Mouse (Mus musculus): ENCODE measurements around the gene Oas2.
"Not testable (repeated sequence)": the region's sequence is repeated elsewhere in the genome, so short reads cannot be mapped to it uniquely, and the experiment has no call there.

The Oas2 gene

GRCm38 (mm10) chr5:120749688-120750087, at the start of gene Oas2:
Oas2 (minus strand) TSS chr5:120749853.
- DNase-seq (ENCODE audit: low spot score in 2 of 2) = no peak

GRCm38 (mm10) chr5:120798943-120799342, 49.3 kb upstream of the Oas2 start:
- not testable (repeated sequence) for DNase-seq (ENCODE audit: low spot score in 2 of 2)

- DNase-seq (ENCODE audit: low spot score in 2 of 2) = not testable (repeated sequence)
Observed at GRCm38 (mm10) chr5:120798147-120798546, 48.5 kb upstream of the Oas2 start.

GRCm38 (mm10) chr5:120795480-120796034, 45.9 kb upstream of the Oas2 start, which contains the start of gene Oas1e:
Oas1e (minus strand) TSS chr5:120795530.
- DNase-seq (ENCODE audit: low spot score in 2 of 2) = not testable (repeated sequence)

GRCm38 (mm10) chr5:120793043-120793442, 43.4 kb upstream of the Oas2 start:
- DNase-seq (ENCODE audit: low spot score in 2 of 2) = peak in 1 of 2 experiments; percentile 61

- no peak for DNase-seq (ENCODE audit: low spot score in 2 of 2)
Observed at GRCm38 (mm10) chr5:120787042-120787441, 37.4 kb upstream of the Oas2 start.

GRCm38 (mm10) chr5:120782446-120782845, 32.8 kb upstream of the Oas2 start:
- no peak for DNase-seq (ENCODE audit: low spot score in 2 of 2)

GRCm38 (mm10) chr5:120781646-120782045, 32.0 kb upstream of the Oas2 start:
- no peak for DNase-seq (ENCODE audit: low spot score in 2 of 2)

GRCm38 (mm10) chr5:120779922-120780321, 30.3 kb upstream of the Oas2 start:
- no peak for DNase-seq (ENCODE audit: low spot score in 2 of 2)

GRCm38 (mm10) chr5:120778941-120779340, 29.3 kb upstream of the Oas2 start:
- no peak for DNase-seq (ENCODE audit: low spot score in 2 of 2)

- no peak for DNase-seq (ENCODE audit: low spot score in 2 of 2)
Observed at GRCm38 (mm10) chr5:120777478-120777877, 27.8 kb upstream of the Oas2 start, which contains the start of gene Oas3. Oas3 (minus strand) TSS chr5:120777661.

GRCm38 (mm10) chr5:120776801-120777200, 27.1 kb upstream of the Oas2 start:
- no peak for DNase-seq (ENCODE audit: low spot score in 2 of 2)

- no peak for DNase-seq (ENCODE audit: low spot score in 2 of 2)
Observed at GRCm38 (mm10) chr5:120775287-120775985, 25.8 kb upstream of the Oas2 start.

- no peak for DNase-seq (ENCODE audit: low spot score in 2 of 2)
Observed at GRCm38 (mm10) chr5:120769396-120769795, 19.7 kb upstream of the Oas2 start.

- DNase-seq (ENCODE audit: low spot score in 2 of 2) = no peak
Observed at GRCm38 (mm10) chr5:120765010-120765409, 15.4 kb upstream of the Oas2 start.

GRCm38 (mm10) chr5:120761901-120762300, 12.2 kb upstream of the Oas2 start:
- peak in 1 of 2 experiments; percentile 30 for DNase-seq (ENCODE audit: low spot score in 2 of 2)

- no peak for DNase-seq (ENCODE audit: low spot score in 2 of 2)
Observed at GRCm38 (mm10) chr5:120754215-120754614, 4.6 kb upstream of the Oas2 start.

GRCm38 (mm10) chr5:120752786-120753185, 3.1 kb upstream of the Oas2 start:
- DNase-seq (ENCODE audit: low spot score in 2 of 2) = no peak

GRCm38 (mm10) chr5:120751206-120751605, 1.6 kb upstream of the Oas2 start:
- no peak for DNase-seq (ENCODE audit: low spot score in 2 of 2)

- peak in 1 of 2 experiments; percentile 72 for DNase-seq (ENCODE audit: low spot score in 2 of 2)
Observed at GRCm38 (mm10) chr5:120746451-120746850, 3.2 kb downstream of the Oas2 start.

GRCm38 (mm10) chr5:120742125-120742524, 7.5 kb downstream of the Oas2 start:
- peak in 1 of 2 experiments; percentile 42 for DNase-seq (ENCODE audit: low spot score in 2 of 2)

GRCm38 (mm10) chr5:120734380-120734990, 15.2 kb downstream of the Oas2 start:
- no peak for DNase-seq (ENCODE audit: low spot score in 2 of 2)

- DNase-seq (ENCODE audit: low spot score in 2 of 2) = no peak
Observed at GRCm38 (mm10) chr5:120733696-120734095, 16.0 kb downstream of the Oas2 start.

Measured in cerebellum, postnatal 4 days (tissue).